Mouse (Mus musculus): ENCODE results near the gene Ece2.

DNA sequence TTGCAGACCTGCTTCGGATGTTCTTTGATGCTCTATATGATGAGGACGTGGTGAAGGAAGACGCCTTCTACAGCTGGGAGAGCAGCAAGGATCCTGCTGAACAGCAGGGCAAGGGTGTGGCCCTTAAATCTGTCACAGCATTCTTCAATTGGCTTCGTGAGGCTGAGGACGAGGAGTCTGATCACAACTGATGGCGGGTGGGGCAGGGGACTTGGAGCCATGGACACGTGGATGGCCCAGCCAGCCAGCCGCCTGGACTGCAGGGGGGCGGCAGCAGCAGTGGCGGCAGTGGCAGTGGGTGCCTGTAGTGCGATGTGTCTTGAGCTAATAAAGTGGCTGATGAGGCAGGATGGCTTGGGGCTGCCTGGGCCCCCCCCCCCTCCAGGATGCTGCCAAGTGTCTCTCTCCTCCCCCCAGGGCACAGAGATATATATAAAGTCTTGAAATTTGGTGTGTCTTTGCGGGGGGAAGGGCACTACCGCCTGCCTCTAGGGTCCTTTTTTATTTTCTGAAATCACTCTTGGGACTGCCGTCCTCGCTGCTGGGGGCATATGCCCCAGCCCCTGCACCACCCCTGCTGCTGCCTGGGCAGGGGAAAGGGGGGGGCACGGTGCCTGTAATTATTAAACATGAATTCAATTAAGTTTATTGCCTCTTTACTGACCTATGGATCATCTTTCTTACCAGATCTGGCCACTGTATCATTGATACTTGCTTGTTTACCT, 62.8 kb downstream of the Ece2 start:
- TF ChIP-seq CTCF (IDR thresholded peaks at IDR 0.05; ENCODE audit: control insufficient read depth, insufficient read depth, insufficient replicate concordance, low read depth, low read length), result no peak
- TF ChIP-seq POLR2A (IDR thresholded peaks at IDR 0.05; ENCODE audit: control insufficient read depth, low read depth, low read length), result no peak

All from testis, adult 2 months (tissue).